Mouse (Mus musculus): ENCODE data around the gene 1700018B08Rik. TPM values are rescaled to one million over a fixed set of nuclear protein-coding genes. Genes with fewer than 3 reads are reported as not detected.

Gene 1700018B08Rik
- polyA plus RNA-seq, 1 experiment from 2014 or later: not detected

DNA sequence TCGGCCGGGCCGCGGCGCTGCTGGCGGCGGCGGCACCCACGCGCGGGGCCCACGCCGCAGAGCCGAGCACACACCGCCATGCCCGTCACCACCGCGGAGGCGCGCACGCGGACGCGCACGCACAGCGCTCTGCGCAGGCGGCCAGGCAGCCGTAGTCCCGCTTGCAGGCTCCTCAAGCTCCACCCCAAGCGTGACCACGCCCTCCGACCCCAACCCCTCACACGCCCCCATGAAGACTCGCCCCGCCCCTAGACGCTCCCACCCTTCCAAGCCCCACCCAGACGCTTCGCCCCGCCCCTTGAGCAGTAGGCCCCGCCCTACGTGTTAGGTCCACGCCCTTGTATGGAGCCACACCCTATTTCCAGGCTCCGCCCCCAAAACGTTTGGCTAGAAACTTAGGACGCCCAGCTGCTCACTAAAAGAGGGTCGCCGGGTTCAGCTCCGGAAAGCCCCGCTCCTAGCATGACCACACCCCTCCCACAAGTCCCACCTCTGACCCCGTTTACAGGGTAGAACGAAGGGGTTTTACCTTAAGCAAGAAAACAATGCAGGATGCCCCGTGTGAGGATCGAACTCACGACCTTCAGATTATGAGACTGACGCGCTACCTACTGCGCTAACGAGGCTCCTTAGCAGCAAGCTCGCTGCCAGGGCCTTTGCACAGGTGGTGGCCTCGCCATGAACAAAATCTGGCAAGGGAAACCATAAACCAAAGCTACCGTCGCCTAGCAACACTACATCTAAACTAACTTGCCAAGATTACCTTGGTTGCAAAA, 34.7 kb upstream of the 1700018B08Rik start, which contains the start of gene Fbxo31:
Gene Fbxo31 (minus strand): TSS at position 131 of the 776 bp plus-strand sequence.
- peak within 1 kb of the TSS; percentile 69 for H3K4me3 ChIP-seq (replicated peaks)
- under 1% methylated on average over 63 of the region's 63 CpGs for WGBS
- H3K27me3 ChIP-seq: peaks cover 5% of the 10 kb centered on the region; the same call in 1 of the 2 replicates

DNA sequence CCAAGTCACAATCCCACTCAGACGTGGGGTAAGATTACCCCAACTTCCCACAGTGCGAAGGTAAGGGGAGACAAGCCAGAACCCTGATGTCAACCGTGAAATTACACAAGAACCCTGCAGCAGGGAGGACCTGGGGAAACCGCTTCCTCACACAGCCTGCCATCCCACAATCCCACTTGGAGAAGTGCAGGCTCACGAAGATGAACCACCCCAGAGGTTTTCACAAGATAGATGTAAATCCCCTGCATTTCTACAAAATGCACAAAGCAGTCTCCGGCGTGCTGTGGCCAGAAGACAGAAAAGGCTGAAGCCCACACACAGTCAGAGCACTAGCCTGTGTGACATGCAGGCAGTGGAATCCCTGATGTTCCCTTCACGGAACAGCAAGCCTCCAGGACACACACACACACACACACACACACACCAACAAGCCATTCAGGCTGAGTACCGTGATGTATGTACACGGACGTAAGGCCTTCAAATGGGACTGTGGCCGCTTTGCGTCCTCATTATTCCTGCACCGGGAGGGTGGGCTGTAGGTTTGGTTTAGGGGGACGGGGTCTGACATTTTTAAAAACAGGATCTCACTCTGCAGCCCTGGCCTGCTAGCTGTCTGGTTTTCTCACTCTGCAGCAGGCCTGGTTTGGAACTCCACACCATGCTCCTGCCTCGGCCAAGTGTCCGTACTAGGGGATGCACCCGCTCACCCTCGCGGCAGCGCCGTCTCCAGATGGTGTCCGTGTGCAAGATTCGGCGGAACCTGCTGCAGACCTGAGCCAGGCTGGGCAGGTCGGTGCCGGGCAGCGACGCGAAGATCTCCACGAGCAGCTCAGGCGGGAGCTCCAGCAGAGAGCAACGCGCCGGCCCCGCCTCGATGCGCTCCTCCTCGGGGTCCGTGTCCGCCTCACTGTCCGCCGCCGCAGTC, 33.9 kb upstream of the 1700018B08Rik start:
- Histone ChIP-seq H3K4me2 (peak overlapping the region; percentile 78), H3K27ac (peak overlapping the region; percentile 55; the same call in 1 of the 2 replicates), H3K4me1 (peaks cover 49% of the 10 kb centered on the region), H3K4me3 (replicated peaks) (peak overlapping the region; percentile 69), H3K36me3 (no peaks in the 10 kb centered on the region), H3K27me3 (peaks cover 5% of the 10 kb centered on the region; the same call in 1 of the 2 replicates), H3K9ac (peak overlapping the region; percentile 75), H3K9me3 (replicated peaks) (no peaks in the 10 kb centered on the region)
- peak; percentile 77 for ATAC-seq (replicated peaks; ENCODE audit: low FRiP score)
- 2% methylated on average over 35 of the region's 44 CpGs for WGBS

More for the DNA sequence above, 34.7 kb upstream of the 1700018B08Rik start, which contains the start of gene Fbxo31:
- peak; percentile 92 for ATAC-seq (replicated peaks; ENCODE audit: low FRiP score)
- Histone ChIP-seq H3K4me1 (peaks cover 42% of the 10 kb centered on the region), H3K27ac (peak within 1 kb of the TSS; percentile 55), H3K9ac (peak within 1 kb of the TSS; percentile 75), H3K9me3 (replicated peaks) (no peaks in the 10 kb centered on the region), H3K4me2 (peak within 1 kb of the TSS; percentile 78), H3K36me3 (no peaks in the 10 kb centered on the region)

DNA sequence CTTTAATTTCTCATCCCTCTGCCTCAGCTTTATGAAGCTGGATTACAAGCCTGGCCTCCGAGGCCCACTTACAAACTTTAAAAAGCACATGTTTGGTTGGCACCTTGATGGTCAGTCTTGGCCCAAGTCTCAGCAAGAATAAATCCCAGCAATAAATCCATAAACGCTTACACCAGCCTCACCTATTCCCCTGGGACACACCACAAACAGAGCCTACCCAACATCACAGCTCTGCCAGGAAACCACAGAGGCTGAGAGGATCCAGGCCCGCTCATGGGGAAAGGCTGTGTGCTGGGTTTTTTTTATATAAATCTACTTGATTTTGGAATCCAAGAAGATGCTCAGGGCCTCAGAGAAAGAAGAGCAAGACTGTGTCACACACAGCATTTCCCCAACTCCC, 31.5 kb upstream of the 1700018B08Rik start:
- peaks cover 49% of the 10 kb centered on the region for H3K4me1 ChIP-seq
- WGBS: 52% methylated on average over 3 of the region's 3 CpGs
- no peak for ATAC-seq (replicated peaks; ENCODE audit: low FRiP score)

DNA sequence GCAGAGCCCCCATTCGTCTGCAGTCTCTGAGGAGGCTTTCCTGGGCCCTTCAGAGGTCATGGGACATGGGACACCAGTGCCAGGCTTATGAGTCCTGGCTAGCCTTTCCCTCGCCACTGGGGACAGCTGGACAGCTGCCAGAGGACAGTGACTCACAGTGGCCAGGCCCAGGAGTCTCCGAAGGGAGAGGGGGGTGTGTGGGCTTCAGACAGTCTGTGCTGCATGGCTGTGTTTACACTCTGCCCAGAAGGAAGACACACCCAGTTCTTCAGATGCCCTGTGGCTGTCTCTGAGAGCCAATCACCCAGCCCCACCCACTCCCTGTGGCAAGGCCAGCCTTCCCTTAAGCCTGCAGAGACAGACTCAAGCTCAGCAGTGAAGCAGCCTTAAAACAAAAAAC, 29.2 kb upstream of the 1700018B08Rik start:
- Histone ChIP-seq H3K4me1 (peaks cover 46% of the 10 kb centered on the region), H3K36me3 (no peaks in the 10 kb centered on the region), H3K4me2 (no peak overlapping the region), H3K4me3 (replicated peaks) (no peak overlapping the region), H3K9me3 (replicated peaks) (no peaks in the 10 kb centered on the region), H3K27ac (no peak overlapping the region), H3K27me3 (no peaks in the 10 kb centered on the region), H3K9ac (no peak overlapping the region)
- peak; percentile 50; the same call in 1 of the 2 replicates for ATAC-seq (replicated peaks; ENCODE audit: low FRiP score)
- 27% methylated on average over 3 of the region's 3 CpGs for WGBS

More for the DNA sequence above, 31.5 kb upstream of the 1700018B08Rik start:
- H3K27ac ChIP-seq: no peak overlapping the region
- H3K36me3 ChIP-seq: no peaks in the 10 kb centered on the region
- H3K27me3 ChIP-seq: no peaks in the 10 kb centered on the region; the same call in 1 of the 2 replicates
- H3K9me3 ChIP-seq (replicated peaks): no peaks in the 10 kb centered on the region
- H3K4me2 ChIP-seq: no peak overlapping the region
- no peak overlapping the region for H3K9ac ChIP-seq
- no peak overlapping the region for H3K4me3 ChIP-seq (replicated peaks)

DNA sequence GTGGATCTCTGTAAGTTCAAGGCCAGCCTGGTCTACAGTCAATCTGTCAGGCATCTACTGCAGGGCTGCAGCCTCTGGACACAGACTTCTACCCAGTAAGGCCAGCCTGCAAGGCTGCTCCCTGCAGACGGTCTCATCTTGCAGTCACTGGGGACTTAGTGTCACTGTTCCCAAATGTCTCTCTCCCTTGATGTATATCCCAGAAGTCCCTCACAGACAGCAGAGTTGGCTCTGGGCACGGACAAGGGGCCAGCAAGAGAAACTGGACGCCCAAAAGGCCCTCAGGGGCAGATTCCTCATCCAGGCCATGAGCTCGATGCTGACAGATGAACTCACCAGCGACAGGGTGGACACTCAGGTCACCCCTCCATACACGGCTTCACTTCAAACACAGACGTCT, 28.0 kb upstream of the 1700018B08Rik start:
- Histone ChIP-seq H3K27me3 (no peaks in the 10 kb centered on the region), H3K36me3 (no peaks in the 10 kb centered on the region), H3K9me3 (replicated peaks) (no peaks in the 10 kb centered on the region), H3K9ac (no peak overlapping the region), H3K4me3 (replicated peaks) (no peak overlapping the region), H3K4me1 (peaks cover 38% of the 10 kb centered on the region), H3K27ac (no peak overlapping the region), H3K4me2 (no peak overlapping the region)
- 67% methylated on average over 7 of the region's 7 CpGs for WGBS
- ATAC-seq (replicated peaks; ENCODE audit: low FRiP score): no peak

DNA sequence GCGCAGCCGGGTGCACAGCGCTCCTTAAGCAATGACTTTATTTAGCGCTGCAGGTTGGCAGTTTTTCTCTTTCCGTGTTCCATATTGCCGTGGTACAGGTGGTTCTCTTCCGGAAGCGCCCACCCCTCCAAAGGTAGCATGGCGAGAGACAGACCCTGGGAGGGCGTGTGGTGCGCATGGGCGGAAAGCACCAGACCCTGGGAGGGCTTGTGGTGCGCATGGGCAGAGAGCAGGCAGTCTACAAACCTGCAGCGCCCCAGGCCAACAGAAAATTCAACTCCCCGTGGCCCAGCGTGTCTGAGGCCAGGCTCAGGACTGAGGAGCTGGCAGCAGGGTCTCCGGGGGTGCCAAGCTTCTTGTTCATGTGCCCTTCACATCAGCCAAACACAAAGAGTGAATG, 26.7 kb upstream of the 1700018B08Rik start:
- Histone ChIP-seq H3K4me2 (no peak overlapping the region), H3K27ac (no peak overlapping the region), H3K9me3 (replicated peaks) (no peaks in the 10 kb centered on the region), H3K27me3 (no peaks in the 10 kb centered on the region), H3K36me3 (peaks cover 3% of the 10 kb centered on the region; the same call in 1 of the 2 replicates), H3K9ac (no peak overlapping the region), H3K4me1 (peaks cover 26% of the 10 kb centered on the region), H3K4me3 (replicated peaks) (no peak overlapping the region)
- WGBS: 84% methylated on average over 17 of the region's 17 CpGs
- ATAC-seq (replicated peaks; ENCODE audit: low FRiP score): no peak

DNA sequence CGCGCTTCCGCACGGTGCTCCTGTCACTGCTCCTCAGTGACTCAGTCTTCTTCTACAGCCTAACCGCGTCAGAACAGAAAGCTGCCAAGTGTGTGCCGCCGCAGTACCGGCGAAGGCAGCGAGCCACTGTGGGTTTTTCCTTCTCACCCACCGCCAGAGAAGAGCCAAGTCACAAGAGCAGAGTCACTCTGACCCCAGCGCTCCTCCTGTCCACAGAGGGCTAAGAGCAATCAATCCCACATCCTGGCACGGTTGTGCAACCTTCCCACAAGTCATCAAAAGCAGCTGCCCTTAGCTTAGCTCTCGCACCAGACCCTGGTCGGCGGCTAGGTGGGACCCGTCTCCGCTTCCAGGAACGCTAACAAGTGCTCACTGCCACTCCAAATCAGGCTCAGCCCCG, 26.2 kb upstream of the 1700018B08Rik start:
- Histone ChIP-seq H3K9ac (no peak overlapping the region), H3K27ac (no peak overlapping the region), H3K4me2 (no peak overlapping the region), H3K9me3 (replicated peaks) (no peaks in the 10 kb centered on the region), H3K4me3 (replicated peaks) (no peak overlapping the region), H3K36me3 (peaks cover 7% of the 10 kb centered on the region; the same call in 1 of the 2 replicates), H3K4me1 (peaks cover 23% of the 10 kb centered on the region), H3K27me3 (no peaks in the 10 kb centered on the region)
- 80% methylated on average over 21 of the region's 21 CpGs for whole genome bisulfite sequencing
- ATAC-seq (replicated peaks; ENCODE audit: low FRiP score): no peak

DNA sequence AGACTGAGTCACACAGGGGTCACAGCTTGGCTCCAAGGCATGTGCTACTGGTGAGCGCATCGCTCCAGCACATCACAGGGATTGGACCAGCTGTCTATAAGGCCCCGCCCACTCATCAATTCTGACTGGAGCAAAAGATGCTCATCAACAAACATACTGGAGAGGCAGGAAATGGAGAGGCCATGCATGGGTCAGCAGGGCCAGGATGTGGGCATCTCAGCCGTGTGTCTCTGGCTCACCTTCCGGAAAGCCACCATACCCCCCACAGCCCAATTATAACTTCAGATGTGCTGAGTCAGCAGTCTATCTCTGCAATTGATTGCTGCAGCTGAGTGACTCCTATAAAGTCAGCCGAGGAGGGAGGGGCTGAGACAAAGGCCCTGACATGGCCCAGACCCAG, 24.2 kb upstream of the 1700018B08Rik start:
- H3K4me3 ChIP-seq (replicated peaks): no peak overlapping the region
- WGBS: 69% methylated on average over 6 of the region's 6 CpGs
- ATAC-seq (replicated peaks; ENCODE audit: low FRiP score): no peak

DNA sequence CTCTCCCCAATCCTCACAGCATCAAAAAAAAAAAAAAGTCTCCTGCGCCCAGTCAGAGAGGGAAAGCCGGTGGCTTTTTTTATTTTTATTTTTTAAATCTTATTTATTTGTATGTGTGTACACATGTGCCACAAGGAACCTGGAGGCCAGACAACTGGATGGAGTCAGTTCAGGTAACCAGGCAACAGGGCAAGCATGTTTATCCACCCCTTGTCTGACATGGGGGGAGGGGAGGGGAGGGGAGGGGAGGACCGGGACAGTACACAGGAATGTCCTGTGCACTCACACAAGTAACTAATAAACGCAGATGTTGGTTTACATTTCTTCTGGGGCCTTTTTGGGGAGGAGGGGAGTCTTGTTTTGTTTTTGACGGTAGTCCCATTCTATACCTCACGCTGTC, 19.6 kb upstream of the 1700018B08Rik start:
- Histone ChIP-seq H3K9me3 (replicated peaks) (no peaks in the 10 kb centered on the region), H3K36me3 (peaks cover 33% of the 10 kb centered on the region), H3K4me2 (no peak overlapping the region), H3K27me3 (no peaks in the 10 kb centered on the region), H3K27ac (no peak overlapping the region), H3K9ac (no peak overlapping the region), H3K4me1 (peaks cover 8% of the 10 kb centered on the region; the same call in 1 of the 2 replicates), H3K4me3 (replicated peaks) (no peak overlapping the region)
- 75% methylated on average over 6 of the region's 6 CpGs for WGBS
- ATAC-seq (replicated peaks; ENCODE audit: low FRiP score): no peak

More for the DNA sequence above, 24.2 kb upstream of the 1700018B08Rik start:
- Histone ChIP-seq H3K27ac (no peak overlapping the region), H3K36me3 (peaks cover 16% of the 10 kb centered on the region; the same call in 1 of the 2 replicates), H3K9me3 (replicated peaks) (no peaks in the 10 kb centered on the region), H3K4me1 (peaks cover 11% of the 10 kb centered on the region), H3K9ac (no peak overlapping the region), H3K4me2 (no peak overlapping the region), H3K27me3 (no peaks in the 10 kb centered on the region)

DNA sequence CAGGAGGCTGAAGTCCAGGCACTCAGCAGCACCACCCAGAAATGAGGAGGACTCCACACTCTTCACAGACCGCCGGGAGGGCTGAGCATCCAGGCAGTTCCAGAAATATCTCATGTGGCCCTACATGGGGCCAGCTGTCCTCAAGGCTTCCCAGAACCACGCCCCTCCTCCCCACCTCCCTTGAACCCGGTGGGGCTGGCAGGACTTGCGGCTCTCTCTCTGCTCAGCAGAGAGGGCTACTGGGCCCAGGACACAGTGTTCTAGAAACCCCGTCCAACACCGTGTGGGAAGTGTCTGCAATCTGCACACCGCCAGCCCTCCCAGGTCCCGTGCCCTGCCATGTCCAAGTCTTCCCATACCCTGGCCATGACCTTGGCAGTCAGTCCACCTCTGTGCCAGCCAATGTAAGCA, 18.8 kb upstream of the 1700018B08Rik start:
- no peak overlapping the region for H3K27ac ChIP-seq
- ATAC-seq (replicated peaks; ENCODE audit: low FRiP score): no peak
- H3K4me3 ChIP-seq (replicated peaks): no peak overlapping the region
- H3K36me3 ChIP-seq: peaks cover 40% of the 10 kb centered on the region
- H3K27me3 ChIP-seq: no peaks in the 10 kb centered on the region
- 86% methylated on average over 9 of the region's 9 CpGs for WGBS
- H3K9ac ChIP-seq: no peak overlapping the region
- no peaks in the 10 kb centered on the region for H3K9me3 ChIP-seq (replicated peaks)
- H3K4me1 ChIP-seq: 0 out of 2 replicates have a peak, but pooled peaks cover 3% of the 10 kb centered on the region
- H3K4me2 ChIP-seq: no peak overlapping the region

DNA sequence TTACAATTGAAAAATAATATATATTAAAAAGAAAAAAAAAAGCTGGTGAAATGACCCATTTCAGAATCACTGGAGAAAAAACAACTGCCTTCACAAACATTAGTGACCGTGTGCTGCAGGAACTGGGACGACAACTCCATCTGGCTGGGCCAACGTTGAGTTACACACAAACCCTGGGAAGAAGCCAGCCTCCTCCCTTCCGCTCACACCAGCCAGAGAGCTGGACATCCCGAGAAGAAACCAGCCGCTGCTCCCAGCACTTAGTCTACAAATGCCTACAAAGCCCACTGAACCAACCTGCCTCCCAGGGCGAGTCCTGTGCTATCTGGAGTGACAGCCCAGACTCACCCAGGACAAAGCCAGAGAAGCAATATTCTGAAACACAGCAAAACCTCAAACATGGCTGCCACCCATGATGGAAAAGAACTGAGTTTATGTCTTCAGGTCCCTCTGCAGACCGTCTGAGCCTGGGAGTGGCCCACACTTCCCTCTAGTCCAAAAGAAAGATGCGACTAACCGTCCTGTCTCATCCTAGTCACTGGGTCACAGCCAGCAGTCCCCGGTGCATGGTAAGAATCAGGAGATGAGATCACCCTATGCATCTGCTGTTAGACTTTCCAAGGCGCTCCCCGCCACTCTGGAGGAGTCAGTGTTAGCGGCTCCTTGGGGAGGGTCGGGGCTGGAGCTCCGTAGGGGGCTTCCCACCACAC, 17.7 kb upstream of the 1700018B08Rik start:
- no peak for ATAC-seq (replicated peaks; ENCODE audit: low FRiP score)
- H3K4me1 ChIP-seq: 0 out of 2 replicates have a peak, but pooled peaks cover 3% of the 10 kb centered on the region
- WGBS: 81% methylated on average over 16 of the region's 16 CpGs
- H3K4me3 ChIP-seq (replicated peaks): no peak overlapping the region
- no peaks in the 10 kb centered on the region for H3K27me3 ChIP-seq
- H3K36me3 ChIP-seq: peaks cover 45% of the 10 kb centered on the region
- no peak overlapping the region for H3K9ac ChIP-seq
- H3K9me3 ChIP-seq (replicated peaks): no peaks in the 10 kb centered on the region
- no peak overlapping the region for H3K4me2 ChIP-seq
- no peak overlapping the region for H3K27ac ChIP-seq

Data from kidney, embryonic 15.5 days (tissue).